Mouse (Mus musculus) A20 (cell line): ENCODE measurements around the gene Nfix.
A peak's percentile ranks its signal among the peaks of the same experiment; 100 is the strongest.
"Not testable (repeated sequence)": the region's sequence is repeated elsewhere in the genome, so short reads cannot be mapped to it uniquely, and the experiment has no call there.

Experiments
- DNase-seq: peaks from one replicate; pipeline ENCODE4 v3.0.0-alpha.2; 2011; ENCODE audit warnings: low read depth, low spot score

Nfix gene

DNA sequence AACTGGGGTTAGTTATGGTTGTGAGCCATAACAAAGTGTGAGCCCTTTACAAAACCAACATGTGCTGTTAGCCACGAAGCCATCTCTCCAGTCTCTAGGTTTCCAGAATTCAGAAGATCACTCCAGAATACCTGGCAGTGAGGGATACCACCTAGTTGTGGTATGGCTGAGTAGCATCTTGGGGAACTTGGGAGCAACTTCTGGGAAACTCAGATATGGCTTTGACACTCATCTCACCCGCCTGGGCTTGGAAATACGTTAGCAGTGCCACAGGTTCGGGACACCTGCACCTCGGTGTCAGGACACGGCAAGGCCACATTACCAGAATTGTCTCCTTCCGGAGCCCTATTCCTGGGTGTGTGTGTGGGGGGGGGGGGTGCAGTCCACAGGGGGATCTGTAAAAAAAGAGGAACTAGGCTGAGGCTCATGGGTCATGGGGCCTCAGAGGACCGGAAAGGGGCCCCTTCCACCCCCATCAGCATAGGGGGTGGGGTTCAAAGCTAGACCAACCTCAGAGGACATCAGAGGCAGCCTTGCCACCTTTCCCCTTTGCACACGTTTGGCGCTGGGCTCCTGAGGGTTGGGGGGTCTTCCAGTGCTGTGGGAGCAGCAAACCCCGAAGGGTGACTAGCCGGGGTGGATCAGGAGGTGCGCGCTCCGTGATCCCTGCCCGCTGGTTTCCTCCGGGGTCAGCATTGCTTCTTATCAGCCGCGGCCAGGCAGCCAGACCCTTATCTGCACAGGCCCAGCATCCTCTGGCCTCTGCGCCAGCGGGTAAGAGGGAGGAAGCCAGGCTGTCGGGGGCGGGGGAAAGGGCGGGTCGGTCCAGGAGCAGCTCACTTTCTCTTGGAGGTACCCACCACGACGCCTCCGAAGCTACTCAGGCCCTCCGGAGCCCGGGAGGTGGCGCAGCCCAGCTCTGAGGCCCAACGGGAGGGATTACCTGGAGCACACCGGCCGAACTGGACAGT is 98.9 kb downstream of the Nfix start, which contains the start of gene Lyl1:
Gene Lyl1, plus strand, starts transcription at position 517 of the 971 bp plus-strand sequence.
- peak; percentile 95 for DNase-seq

DNA sequence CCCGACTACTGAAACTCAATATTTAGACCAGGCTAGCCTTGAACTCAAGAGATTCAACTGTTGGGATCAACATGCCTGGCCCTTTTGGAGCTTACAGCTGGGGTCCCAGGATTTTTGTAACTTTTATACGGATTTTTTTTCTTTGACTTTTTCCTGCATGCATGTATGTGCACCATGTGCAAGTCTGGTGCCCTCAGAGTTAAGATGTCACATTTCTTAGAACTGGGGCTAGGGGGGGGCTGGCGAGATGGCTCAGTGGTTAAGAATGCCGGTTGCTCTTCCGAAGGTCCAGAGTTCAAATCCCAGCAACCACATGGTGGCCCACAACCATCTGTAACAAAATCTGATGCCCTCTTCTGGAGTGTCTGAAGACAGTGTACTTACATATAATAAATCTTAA is 99.6 kb downstream of the Nfix start:
- DNase-seq: peak; percentile 70

DNA sequence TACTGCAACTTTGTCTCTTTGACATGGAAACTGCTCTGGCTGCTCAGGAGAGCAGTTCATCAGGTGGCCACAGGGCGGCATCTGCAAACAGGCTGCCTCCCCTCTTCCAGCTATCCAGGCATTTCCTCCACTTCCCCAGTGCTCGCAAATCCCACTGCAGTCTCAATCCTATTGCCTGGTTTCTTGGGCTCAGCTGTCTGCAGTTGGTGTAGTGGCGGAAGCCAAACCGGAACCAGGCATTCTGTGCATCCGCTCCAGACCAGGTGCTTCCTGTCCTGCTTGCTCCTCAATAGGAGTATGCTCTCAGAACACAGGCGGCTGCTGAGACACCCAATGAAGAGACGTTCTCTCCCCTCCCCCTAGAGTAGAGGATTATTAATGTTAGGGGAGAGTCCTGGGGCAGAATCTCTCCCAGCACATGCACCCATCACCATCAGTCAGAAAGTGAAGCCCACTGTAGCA is 100.3 kb downstream of the Nfix start:
- DNase-seq: peak; percentile 89

DNA sequence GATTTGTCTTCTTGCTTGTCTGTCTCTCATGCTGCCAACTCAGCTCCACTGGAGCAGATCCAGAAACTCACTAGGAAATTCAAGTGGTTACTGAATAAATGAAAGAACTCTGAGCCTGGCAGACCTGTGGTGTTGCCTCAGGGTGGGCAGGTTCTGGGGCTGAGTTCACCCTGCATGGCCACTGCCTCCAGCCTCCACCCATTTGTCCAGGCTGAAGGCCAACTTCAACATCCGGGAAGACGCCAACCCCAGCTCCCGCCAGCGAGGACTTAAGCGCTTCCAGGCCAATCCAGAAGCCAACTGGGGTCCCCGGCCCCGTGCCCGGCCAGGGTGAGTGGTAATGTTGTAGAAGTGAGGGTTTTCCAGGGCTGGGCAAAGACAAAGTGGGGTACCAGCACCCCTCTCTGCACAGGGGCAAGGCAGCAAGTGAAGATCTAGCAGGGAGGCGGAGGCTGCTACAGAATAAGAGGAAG is 101.2 kb downstream of the Nfix start:
- no peak for DNase-seq

DNA sequence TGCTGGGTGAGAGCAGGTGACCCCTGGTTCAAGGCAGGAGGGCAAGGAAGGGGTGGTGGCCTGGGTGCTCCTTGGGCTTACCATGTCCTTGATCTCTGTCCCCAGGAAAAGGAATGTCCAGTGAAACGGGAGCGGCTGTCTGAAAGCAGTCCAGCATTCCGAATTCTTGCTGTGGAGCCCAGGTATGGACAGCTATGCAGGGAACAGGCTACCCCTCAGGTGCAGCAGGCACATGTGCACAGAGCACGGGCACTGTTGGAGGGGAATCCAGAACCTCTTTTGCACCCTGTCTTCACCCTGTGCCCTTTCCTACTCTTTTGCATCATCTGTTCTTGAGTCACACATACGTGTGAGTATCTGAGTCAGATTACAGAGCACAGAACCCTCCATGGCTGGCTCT is 101.9 kb downstream of the Nfix start:
- DNase-seq: no peak

DNA sequence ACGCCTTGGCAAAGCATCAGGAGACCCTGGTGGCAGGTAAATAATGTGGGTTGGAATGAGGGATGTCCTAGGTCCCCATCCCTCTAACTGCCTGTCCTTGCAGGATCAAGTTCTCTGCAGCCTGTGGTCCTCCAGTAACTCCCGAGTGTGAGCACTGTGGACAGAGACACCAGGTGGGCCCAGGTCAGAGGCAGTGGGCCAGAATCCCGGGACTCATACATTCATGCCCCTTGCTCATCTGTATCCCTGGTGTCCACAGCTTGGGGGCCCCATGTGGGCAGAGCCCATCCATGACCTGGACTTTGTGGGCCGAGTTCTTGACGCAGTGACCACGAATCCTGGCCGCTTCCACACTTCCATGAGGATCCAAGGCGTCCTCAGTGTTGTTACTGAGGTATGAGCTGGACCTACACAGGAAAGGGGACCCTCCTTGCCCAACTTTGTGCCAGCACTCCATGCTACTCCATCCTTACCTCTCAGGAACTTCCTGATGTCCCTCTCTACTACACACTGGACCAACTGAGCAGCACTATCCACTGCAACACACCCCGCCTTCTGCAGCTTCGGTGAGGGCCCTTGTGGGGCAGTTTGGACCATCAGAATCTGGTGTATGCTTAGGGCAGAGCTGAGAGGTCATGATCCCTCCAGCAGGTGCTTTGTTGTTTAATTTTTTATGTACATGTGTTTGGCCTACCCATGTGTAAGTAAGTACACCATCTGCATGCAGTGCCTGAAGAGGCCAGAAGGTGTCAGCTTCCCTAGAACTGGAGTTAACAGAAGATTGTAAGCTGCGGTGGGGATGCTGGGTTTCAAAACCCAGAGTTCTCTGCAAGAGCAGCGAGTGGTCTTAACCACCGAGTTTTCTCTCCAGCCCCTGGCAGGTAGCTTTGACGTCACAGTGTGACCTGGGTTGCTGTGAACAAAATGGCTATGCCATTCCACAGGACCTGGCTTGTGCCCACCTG is 102.7 kb downstream of the Nfix start:
- peak; percentile 75 for DNase-seq

DNA sequence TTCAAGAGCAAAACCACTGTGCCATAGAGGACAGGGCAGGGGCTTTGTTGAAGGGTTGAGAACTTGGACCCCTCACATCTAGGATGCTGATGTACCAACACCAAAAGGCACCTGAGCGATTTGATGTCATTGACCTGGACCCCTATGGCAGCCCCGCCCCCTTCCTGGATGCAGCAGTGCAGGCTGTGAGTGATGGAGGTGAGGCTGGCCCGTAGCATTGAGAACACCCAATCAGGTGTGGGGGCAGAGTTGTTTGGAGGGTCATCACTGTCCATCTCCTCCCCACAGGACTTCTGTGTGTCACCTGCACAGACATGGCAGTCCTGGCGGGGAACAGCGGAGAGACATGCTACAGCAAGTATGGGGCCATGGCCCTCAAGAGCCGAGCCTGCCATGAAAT is 105.0 kb downstream of the Nfix start:
- no peak for DNase-seq

DNA sequence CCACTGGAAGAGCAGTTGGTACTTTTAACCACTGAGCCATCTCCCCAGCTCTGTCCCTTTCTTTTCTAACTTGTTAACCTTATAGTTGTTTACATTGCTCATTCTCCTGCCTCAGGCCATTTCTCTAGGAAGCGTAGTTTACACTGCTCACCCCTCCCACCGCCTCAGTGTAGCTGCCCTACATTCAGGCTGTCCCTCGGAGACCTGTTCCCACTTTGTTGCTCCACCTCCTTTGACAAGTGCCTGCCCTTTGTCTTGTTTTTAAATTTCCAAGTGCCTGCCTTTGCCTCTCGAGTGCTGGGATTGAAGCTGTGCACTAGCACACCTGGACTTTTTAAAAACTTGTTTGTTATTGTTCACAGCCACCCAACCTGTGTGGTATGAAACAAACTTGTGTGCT is 106.8 kb downstream of the Nfix start:
- DNase-seq: no peak

DNA sequence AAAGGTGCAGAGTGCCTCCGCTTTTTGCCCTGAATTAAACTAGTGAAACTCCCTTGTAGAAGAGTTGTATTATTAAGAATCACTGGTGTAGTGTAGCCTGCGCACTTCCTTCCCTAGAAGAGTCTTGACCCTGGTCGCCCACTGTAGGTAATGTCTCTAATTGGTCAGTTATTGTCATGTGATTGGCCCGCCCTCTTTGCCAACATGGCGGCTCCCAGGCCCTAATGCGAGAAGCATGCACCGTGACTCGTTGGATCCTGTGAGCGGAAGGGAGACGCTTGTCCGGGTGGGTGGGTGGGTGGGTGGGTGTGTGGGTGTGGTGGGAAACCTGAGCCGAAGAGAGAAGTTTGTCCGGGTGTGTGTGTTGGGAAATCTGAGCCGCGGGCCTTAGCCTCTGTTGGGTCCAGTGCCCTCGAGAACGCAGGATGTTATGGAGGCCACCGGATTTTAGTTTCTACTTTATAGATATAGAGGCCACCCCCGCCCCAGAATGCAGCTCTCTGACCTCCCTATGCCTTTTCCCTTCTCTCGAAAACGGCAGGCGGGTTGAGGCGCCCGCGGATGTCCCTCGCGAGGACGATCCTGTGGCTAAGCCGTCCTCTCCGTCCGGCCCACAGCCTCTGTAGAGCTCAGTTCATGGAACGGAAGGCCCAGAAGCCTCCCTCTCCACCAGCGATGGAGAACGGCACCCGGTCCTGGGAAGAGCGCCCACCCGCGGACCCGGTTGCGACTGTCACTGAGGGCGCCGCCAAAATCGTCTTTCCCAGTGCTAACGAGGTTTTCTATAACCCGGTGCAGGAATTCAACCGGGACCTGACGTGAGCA is 110.8 kb downstream of the Nfix start:
- peak; percentile 91 for DNase-seq

DNA sequence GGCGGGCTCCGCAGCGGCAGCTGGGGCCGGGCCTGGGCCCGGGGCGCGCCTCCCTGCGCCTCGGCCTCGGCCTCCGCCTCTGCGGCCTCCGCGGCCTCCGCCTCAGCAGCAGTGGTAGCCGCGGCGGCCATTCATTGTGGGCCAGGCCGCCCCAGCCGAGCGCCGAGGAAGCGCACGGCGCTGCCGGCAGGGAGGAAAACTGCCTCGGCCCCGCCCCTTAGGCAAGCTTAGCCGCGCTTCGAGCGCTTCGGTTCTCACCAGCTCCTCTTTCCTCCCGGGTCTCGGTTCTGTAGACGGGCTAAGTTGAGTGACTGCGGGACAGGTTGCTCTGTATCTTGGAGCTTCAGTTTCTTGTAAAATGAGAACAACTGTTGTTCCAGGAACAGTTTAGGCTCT is 112.4 kb downstream of the Nfix start, which contains the start of gene Nacc1:
Gene Nacc1, minus strand, starts transcription at position 158 of the 396 bp plus-strand sequence.
- DNase-seq: peak; percentile 91

DNA sequence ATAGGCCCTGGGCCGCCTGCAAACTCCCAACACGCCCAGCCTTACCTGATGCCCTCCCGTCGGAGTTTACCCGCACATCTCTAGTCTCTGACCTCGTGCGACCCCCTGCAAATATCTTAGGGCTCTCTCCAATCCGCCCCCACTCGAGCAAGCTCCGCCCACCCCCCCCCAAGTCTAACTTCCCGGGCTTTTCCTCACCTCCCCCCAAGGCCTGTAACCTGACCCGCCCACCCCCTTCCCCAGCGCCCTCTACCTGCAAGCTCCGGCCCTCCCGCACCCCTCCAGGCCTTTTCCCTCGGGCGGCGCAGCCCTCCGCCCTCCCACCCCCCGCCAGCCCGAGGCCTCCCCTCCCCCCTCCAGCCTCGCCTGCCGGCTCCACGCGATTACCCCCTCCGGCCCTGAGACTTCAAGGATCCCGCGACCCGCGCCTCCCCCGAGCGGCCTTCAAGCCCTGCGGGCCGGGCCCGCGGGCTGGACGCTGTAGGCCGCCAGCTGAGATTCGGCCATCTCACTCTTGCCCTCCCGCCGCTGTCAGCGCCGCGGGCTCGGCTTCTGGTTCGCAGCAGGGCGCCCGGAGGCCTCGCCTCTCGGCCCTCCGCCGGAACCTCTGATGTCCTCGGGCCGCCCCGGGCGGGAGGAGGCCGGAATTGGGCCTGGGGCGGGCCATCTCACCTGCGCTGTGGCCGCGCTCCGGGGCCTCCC is 113.0 kb downstream of the Nfix start:
- peak; percentile 80 for DNase-seq

DNA sequence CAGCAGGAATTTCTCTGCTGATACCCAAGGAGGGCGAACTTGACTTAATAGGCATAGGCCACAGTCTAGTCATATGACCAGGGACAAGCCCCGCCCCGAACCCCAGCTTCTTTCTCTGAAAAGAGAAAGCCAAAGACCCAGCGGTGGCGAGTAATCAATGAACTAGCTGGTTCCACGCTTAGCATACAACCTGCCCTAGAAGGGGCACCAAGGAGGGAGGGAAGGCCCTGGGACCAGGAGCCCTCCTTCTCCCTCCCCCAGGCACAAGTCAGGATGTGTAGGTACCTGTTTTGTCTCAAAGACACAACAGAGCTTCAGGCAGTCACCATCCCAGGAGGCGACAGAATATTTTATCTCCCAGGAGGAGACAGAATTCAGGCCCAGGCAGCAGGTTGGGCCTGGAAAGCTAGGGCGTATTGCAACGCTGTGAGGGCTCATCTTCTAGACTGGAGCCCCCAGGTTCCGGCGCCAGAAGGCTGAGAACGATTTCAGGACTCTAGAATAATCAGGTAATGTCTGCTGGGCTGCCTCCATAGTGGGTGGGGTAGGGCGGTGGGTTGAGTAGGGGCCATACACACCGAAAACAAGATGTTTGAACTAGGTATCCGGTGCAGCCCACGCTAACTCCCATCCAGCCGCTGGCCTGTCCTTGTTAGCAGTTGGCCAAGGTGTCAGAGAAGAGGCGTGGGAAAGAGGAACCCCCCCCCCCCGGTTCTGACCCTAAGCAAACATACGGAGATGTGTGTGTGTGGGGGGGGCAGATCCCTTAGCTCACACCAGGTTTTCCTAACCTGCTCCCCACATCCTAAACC is 113.7 kb downstream of the Nfix start, which contains the start of gene Trmt1:
Gene Trmt1, plus strand, starts transcription at position 117 of the 812 bp plus-strand sequence.
- peak; percentile 78 for DNase-seq

DNA sequence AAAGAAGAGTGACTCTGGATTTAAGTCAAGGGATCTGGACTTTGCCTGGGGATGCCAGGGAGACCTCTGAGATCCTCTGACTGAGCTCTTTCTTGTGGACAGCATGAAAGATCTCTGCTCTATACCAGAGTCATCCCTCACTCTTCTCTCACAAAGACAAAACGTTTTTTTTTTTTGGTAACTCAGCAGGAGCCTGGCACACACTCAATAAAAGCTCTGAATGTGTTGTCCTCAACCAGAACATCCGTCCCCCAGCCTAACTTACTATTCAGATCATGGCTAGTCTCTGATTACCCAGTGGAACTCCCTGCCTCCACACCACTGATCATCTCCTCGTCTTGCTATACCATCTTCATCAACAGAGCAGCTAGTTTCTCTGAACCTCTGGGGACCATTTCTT is 115.6 kb downstream of the Nfix start:
- no peak for DNase-seq

DNA sequence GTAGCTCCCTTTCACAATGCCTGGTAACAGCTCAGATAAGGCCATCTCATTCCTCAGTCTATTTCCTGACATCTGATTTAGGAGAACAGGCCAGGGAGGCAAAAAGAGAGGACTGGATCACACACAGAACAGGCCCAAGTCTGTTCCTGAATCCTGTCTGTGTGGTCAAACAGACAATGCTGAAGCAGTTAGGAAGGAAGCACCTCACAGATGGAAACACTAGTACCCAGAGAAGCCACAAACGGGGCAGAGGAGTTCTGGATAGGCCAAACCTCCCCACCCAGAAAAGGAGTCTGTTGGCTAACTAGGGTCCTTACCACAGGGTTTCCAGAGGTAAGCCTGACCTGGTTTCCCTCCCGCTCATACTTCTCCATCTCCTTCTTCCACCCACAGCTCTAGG is 117.9 kb downstream of the Nfix start:
- no peak for DNase-seq

DNA sequence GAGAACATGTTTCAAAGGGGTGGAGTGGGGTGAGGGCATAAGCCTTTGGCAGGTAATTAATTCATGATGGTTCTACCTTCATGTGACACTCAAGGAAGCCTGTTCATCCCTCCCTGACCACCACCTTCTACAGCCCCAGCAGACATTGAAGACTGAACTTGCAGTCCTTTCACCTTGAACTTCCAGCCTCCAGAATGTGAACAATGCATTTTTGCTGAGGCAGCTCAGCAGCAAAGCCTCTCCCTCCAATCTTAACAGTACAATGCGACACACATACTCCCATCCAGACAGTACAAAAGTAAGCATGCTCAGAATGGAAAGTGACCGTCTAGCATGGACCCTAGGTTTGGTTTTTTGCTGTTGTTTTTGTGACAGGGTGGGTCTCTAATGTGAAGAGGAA is 118.7 kb downstream of the Nfix start:
- DNase-seq: no peak

DNA sequence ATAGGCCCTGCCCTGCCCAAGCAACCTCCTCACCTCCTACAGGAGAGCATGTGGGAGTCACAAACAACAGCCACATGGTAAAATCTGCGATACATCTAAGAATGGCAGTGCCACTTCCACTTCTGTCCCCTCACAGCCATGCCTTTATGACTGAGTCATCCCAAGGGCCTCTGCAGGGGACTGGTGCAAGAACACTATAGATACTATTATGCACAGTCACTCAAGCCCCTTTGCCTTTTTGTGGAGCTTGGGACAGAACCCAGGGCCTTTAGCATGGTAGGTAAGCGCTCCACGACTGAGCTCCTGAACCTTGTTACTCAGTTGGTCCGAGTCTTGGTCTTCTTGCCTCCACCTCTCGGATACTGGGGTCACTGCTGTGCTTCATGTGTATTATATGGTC is 122.8 kb downstream of the Nfix start:
- no peak for DNase-seq

DNA sequence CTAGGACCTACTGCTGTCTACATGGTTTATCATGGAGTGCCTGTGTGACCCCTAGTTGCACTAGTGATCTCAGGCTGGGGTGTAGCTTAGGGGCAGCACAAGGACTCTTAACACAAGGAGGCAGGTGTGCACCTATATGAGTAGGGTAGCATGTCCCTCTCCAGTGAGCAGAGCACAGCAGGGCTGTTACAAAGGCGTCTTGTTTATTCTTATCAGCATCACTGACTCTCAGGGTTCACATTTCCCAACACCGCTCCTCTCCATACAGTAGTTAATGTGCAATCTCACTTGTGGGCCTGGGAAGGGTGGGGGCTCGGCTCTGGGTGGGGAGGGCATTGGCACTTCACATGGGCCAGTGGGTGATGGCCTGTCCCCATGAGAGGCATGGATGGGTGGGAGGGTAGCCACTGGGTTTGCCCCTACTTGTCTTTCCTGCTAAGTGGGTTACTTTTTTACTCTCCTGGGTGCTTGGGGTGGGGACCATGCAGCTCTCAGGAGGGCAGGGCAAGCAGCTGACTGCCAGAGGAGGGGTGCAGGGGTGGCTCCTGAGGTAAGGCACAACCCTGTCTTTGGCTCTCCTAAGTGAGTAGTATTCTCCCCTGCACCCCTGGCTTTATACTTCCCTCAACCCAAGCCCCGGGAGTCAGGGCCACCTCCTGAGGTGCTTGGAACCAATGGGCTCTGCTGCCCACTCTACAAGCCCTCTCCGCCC is 129.7 kb downstream of the Nfix start:
- DNase-seq: not testable (repeated sequence)

DNA sequence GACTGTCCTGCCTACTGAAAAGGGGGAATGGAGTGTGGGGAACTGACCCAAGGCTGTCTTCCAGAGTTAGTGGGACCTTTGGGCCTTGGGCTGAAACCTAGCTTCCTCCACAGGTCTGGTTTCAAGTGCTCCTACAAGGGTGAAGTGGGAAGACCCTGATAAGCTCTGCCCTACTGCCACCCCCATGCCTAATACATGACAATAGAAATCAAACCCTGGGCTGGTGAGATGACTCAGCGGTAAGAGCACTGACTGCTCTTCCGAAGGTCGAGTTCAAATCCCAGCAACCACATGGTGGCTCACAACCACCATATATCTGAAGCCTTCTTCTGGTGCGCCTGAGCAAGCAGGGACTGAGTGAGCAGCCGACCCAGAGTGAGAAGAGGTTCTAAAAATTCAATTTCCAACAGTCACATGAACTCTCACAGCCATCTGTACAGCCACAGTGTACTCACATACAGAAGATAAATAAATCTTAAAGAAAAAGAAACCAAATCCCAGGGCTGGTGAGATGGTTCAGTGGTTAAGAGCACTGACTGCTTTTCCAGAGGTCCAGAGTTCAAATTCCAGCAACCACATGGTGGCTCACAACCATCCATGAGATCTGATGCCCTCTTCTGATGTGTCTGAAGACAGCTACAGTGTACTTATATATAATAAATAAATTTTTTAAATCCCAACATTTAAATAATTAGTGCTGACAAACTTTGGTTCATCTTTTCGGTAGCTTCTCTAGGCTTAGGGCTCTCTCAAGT is 131.2 kb downstream of the Nfix start:
- no peak for DNase-seq
